Mouse (Mus musculus): ENCODE results near the gene Mapkap1.

DNA sequence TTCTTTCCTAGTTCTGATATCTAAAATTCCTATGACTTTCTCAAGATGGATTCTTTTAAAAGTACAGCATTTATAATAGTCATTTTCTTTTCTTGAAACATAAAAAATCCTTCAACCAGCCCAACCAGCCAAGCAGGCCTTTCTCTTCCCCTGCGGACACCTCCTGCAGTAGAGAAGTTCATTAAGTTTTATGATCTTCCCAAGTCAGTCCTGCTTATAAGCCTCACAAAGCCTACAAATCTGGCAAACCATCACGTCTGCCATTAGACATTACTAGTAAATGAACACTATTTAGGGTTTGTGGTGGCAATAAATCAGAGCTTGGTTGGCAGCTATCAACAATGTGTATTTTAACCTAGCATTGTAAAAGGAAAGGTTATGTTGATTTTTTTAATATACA is 39.5 kb upstream of the Mapkap1 start:
- no peak for TF ChIP-seq CTCF (IDR thresholded peaks at IDR 0.05; ENCODE audit: low read depth)
- TF ChIP-seq EP300 (IDR thresholded peaks at IDR 0.05; ENCODE audit: low read depth), result no peak
